Mouse (Mus musculus): ENCODE results near the gene Map3k7.
A peak's percentile ranks its signal among the peaks of the same experiment; 100 is the strongest.
"Not testable (repeated sequence)": the region's sequence is repeated elsewhere in the genome, so short reads cannot be mapped to it uniquely, and the experiment has no call there.

The Map3k7 gene

GRCm38 (mm10) chr4:31981863-31982262 is 18.0 kb downstream of the Map3k7 start:
- no peak for DNase-seq (ENCODE audit: inconsistent ontology term)

- DNase-seq (ENCODE audit: inconsistent ontology term) = no peak
These were observed 29.5 kb downstream of the Map3k7 start for GRCm38 (mm10) chr4:31993386-31993785.

- DNase-seq (ENCODE audit: inconsistent ontology term) = no peak
These were observed 30.0 kb downstream of the Map3k7 start for GRCm38 (mm10) chr4:31993865-31994264.

- no peak for DNase-seq (ENCODE audit: inconsistent ontology term)
These were observed 37.6 kb downstream of the Map3k7 start for GRCm38 (mm10) chr4:32001498-32001897.

DNA sequence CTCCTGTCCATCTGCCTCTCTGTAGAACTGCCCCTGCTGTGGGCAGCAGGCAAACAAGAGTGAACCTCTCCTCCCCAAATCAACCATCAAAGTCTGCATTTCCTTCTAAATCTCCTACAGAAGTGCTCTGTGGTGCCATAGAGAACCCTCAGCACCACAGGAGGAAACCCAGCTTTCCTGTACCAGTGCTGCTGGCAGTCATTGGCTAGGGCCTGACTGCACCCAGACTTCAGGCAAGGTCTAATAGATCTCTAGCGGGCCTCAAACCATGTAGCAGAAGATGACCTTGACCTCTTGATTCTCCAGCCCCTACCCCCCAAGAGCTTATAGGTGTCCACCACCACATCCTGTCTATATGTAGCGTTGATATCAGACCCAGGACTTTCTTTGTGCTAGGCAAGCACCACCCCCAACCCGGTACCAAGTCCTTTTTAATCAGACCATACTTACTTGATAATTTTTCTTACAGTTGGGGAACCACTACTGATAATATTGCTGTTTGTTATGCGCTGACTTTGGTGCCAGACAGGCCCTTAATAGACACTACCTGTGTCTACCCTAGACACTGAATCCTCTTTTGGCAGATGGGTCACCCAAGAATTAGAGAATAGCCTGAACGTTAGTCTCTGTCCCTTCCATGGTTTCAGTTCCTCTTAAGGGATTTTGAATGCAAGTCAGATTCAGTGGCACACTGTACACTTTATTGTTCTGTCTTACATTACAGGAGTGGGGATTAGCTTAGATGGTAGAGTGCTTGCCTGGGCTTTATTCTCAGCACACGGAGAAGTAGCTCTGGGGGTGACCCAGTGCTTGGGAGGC is 41.1 kb downstream of the Map3k7 start:
- no peak for DNase-seq (ENCODE audit: inconsistent ontology term)

GRCm38 (mm10) chr4:32007174-32007573 is 43.3 kb downstream of the Map3k7 start:
- no peak for DNase-seq (ENCODE audit: inconsistent ontology term)

DNA sequence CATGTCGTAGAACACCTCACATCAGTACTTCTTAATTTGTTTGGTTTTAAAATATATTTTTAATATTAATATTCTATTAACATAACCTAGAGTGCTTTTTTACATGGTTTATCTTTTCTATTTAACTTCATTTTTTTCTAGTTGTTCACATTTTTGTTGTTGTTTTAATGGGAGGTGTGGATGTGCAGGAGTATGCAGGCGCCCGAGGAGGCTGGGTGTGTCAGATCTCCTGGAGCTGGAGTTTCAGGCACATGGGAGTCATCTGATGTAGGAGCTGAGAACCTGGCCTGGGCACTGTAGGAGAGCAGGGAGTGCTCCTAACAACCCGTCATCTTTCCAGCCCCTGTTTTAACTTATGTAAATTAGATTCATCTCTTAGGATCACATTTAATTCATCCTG is 44.2 kb downstream of the Map3k7 start:
- no peak for DNase-seq (ENCODE audit: inconsistent ontology term)

- no peak for DNase-seq (ENCODE audit: inconsistent ontology term)
These were observed 46.9 kb downstream of the Map3k7 start for GRCm38 (mm10) chr4:32010808-32011207.

DNA sequence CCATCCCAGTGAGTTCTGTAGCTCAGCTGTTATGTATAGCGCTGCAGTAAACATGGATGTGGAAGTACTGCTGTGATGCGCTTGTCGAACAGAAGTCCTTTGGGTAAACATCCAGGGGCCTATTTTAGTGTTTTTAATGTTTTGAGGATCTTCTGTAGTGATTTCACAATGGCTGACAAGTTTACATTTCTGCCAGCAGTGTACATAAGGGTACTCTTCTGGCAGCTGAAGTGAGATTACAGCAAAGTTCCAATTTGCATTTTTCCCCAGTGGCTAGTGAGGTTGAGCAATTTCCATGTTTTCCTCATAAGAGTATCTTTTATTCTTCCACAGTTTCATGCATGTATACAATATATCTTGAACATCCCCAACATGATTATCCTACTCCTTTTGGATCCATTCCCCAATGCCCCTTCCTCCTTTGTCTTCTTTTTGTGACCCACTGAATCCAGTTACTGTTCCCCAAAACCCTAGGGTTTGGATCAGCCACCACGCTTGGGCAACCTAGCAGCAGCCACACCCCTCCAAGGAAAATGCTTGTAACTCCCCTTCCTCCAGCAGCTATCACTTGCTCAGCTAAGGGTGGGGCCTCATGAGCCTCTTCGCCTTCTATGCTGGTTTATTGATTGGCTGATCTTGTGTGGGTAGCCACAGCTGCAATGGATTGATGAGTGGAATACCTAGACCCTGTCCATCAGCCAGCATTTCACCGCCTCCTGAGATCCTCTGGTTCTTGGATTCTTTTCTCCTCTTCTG is 47.5 kb downstream of the Map3k7 start:
- DNase-seq (ENCODE audit: inconsistent ontology term) = no peak

- no peak for DNase-seq (ENCODE audit: inconsistent ontology term)
These were observed 57.2 kb downstream of the Map3k7 start for GRCm38 (mm10) chr4:32021131-32021530.

DNA sequence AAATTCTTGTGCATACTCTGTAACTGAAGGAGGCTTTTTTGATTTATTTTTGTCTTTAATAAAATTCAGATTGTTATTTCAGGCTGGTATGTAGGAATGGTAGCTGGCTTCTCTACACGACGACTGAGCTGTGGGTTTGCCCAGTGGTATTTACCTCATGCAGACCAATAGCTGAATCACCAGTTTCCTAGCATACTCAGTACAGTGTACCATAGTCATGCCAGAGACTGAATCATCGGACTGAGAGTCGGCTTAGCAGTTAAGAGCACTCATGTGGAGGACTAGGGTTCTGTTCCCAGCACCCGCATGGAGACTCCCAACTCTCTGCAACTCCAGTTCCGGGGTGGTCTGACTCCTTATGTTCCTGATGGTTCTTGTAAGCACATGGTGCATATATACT is 58.4 kb downstream of the Map3k7 start:
- DNase-seq (ENCODE audit: inconsistent ontology term) = no peak

DNA sequence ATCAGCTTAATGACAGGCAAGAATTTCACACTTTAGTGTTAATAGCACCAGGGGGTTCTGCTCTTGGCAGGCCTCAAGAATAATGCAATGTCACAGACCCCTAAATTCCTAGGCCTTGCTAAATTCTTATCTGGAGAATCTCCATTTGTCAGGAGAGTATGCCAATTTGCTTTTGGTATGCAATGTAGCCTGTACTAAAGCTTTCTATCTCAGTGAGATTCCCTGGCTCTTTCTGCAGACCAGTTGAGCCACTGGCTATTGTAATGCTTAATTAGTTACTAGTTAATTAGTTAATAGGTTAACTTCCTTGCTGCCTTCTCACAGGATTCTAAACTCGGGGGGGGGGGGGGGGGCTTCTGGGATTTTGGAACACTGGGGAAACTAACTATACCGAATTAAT is 60.3 kb downstream of the Map3k7 start:
- DNase-seq (ENCODE audit: inconsistent ontology term) = not testable (repeated sequence)

DNA sequence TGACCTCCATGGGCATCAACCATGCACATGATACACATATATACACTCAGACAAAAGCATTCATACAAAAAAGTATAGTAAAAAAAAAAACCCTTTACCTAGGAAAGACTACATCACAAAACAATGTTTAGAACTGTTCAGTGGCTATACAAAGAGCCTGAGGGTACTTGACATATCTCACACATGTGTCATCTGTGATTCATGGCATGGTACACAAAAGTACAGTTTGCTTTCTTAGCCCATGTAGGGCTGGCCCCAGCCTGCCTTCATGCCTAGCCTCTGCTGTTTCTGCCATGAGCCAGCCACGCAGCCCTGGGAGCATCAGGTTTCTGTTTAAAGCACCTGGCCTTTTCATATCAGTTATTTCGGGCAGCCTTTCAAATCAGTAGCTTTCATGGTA is 61.2 kb downstream of the Map3k7 start:
- DNase-seq (ENCODE audit: inconsistent ontology term) = no peak

DNA sequence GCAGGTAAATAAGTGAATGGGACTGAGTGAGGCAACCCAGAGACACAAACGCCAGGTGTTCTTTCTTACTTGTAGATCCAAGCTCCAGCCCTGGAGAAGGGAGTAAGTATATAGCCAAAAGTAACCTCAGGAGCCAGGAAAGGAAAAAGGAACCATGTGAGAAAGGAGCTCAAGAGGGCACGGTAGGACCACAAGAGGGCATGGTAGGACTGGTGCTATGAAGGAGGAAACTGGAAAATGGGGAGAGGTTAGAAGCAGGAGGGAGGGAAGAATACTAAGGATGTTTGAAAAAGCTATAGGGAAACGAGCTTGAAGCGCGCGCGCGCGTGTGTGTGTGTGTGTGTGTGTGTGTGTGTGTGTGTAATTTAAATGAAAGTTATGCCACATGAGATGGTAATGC is 63.2 kb downstream of the Map3k7 start:
- DNase-seq (ENCODE audit: inconsistent ontology term) = no peak

- no peak for DNase-seq (ENCODE audit: inconsistent ontology term)
These were observed 73.4 kb downstream of the Map3k7 start for GRCm38 (mm10) chr4:32037267-32037666.

- DNase-seq (ENCODE audit: inconsistent ontology term) = no peak
These were observed 78.0 kb downstream of the Map3k7 start for GRCm38 (mm10) chr4:32041741-32042452.

- no peak for DNase-seq (ENCODE audit: inconsistent ontology term)
These were observed 81.3 kb downstream of the Map3k7 start for GRCm38 (mm10) chr4:32045234-32045633.

GRCm38 (mm10) chr4:32049824-32050223 is 85.9 kb downstream of the Map3k7 start:
- no peak for DNase-seq (ENCODE audit: inconsistent ontology term)

GRCm38 (mm10) chr4:32053171-32053570 is 89.3 kb downstream of the Map3k7 start:
- no peak for DNase-seq (ENCODE audit: inconsistent ontology term)

DNA sequence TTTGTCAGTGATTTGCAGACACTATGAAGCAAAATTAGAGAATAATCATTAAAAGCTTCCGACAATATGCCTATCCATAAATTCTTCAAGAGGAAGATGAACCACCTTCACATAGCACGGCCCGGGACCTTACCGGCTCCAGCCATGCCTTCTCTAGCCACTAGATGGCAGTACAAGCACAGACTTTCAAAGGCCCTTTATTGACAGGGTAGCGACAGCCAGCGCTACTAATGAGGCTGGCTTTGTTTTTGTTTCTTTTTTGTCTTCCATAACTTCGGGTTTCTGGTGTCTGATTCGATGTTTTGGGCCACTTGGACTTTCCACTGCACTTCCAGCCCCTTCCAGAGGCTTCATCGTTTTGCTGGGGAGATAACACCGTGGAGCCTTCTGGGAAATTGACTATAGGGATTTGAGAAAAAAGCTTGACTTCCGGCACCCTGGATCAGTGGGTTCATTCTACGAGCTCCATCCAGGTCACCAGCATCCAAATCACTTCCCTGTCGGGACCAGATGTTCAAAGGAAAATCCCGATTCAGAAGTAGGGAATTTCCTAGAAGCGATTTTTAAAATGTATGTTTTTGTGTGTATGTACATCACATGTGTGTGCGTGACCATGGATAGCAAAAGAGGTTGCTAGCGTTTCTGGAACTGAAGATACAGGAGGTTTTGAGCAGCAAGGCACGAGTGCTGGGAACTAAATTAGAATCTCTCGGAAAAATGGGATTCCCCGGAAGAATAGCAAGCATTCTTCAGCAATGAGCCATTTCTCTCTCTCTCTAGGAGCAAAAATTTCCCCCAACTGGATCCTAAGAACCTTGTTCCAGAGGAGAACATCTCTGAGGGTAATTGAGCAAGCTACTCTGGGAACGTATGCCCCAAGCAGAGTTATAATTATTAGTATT is 91.5 kb downstream of the Map3k7 start:
- peak; percentile 77 for DNase-seq (ENCODE audit: inconsistent ontology term)

- DNase-seq (ENCODE audit: inconsistent ontology term) = no peak
These were observed 92.5 kb downstream of the Map3k7 start for GRCm38 (mm10) chr4:32056441-32056840.
